Mouse (Mus musculus): Measurements from ENCODE around the gene Trim62.

- TF ChIP-seq POLR2A (IDR thresholded peaks at IDR 0.05; ENCODE audit: extremely low read depth, insufficient read depth, low read length): no peak
- TF ChIP-seq CTCF (IDR thresholded peaks at IDR 0.05; ENCODE audit: extremely low read depth, insufficient read depth, low read length): 0 out of 2 replicates have a peak, but pooled peaks have one; percentile 31
These were observed 59.0 kb downstream of the Trim62 start for GRCm38 (mm10) chr4:128942346-128942745.
